Mouse (Mus musculus) spleen, adult 12 weeks (tissue): Measurements from ENCODE around the gene Bckdhb.

Experiments used
- DNase-seq: peaks from one replicate; pipeline ENCODE4 v3.0.0; 2022; ENCODE audit warnings: low spot score

Gene Bckdhb

DNA sequence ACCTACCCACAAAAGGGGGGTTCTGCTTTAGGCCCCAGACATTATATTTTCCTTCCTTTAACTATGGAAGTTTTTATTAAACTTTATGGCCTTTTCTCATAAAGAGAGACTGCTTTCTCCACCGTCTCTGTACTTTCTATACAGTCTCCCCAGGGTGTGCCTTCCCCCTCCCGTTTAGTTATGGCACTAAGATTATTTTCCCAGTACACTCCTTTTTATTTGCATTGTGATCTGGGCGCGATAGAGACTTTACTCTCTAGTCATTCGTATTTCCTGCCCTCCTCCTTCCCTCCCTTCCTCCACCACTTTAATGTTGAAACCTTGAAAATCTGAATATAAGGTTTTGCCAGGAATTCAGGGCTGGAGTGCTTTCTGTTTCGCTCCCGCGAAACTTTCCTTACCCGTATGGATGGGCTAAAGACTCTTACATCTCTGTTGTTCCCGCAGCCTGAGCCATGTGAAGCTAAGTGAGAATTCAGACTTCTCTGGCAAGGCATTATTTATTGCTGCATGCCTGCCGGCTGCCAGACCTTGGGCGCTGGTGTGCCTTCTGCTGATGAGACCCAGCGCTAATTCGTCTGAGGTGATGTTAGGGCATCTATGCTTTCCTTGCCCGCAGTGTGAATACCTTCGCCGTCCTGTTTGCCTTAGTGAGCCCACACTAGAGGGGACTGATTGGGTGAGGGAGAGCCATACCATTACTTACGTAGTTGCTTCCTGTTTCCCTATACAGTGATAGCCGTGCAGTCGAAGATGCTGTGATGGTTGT, 182.3 kb downstream of the Bckdhb start:
- DNase-seq, result no peak

DNA sequence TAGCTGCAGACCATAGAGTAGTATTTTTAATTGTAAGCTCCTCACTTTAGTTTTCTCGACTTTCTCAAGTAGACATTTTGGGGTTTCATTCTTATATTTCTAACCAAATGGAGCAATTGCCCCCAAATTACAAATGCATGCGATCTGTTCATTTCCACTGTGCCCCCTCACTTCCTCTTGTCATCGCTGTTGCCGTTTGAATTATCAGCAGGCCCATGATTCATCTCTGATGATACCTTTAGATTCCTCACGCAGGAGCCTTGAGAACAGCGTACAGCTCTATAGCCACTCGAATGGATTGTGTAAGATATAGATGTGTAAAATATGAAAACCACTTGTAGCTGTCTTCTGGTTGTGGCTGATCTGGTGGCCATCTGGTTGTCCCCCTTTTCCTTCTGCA, 183.6 kb downstream of the Bckdhb start:
- DNase-seq, result no peak

DNA sequence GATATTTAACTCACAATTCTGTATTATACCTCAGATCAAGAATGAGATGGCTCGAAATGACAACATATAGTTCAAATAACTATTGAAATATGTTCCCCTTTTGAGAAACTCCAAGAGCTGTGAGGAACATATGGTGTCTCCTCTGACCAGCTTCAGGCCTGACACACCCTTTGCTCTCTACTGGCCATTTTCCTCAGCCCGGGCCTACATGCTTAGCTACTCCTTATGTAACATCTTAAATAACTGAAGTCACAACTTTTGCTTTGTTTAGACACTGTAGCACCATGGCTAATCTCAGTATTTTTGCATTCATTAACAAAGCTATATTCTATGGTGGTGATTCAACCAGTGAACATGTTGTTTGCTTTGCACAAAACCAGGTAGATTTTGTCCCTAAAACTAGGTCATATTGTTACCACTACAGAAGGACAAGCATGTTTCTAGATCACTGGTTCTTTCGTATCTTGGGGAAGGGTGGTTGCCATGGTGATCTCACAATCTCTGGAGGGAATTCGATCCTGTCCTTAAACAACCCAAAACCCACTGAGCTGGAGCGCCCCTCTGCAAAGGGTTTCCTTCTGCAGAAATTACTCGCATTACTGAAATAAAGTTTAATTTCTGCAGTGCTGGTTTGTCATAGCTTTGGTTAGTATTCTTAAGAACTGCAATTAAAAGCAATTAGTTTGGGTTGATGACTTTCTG, 185.0 kb downstream of the Bckdhb start:
- DNase-seq, result no peak

DNA sequence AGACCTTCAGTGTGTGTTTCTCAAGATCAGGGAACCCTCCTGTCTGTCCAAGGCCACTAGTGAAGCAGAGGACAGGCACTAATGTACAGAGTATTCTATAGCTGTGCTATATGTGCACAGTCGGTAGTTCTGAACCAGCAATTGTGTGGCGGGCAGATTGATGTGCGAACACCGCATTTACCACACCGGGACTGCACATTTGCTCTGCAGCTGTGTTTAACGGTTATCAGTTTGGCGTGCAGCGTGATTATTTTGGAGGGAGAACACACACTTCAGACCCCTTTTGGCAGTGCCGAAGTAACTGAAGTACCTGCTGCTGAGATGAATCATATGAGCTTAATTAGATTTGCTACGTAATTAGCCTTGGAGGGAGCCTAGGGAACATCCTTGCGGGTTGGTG, 185.7 kb downstream of the Bckdhb start:
- no peak for DNase-seq

DNA sequence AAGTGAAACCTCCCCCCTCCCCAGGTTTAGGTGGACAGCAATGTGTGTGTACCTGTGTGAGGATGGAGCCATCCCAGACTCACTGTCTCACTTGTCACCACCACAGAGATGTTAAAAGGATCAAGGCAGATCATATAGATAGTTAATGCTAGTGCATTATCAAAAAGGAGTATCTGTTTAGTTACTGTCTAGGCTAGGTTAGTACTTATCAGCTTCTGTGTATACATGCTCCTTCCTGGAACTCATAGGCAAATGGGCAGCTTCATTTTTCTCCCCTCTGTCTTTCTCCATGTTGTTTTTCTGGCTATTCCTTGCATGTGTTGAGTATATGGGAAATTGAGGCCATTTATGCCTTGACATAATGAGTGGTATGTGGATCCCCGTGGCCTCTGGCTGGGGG, 187.4 kb downstream of the Bckdhb start:
- no peak for DNase-seq

DNA sequence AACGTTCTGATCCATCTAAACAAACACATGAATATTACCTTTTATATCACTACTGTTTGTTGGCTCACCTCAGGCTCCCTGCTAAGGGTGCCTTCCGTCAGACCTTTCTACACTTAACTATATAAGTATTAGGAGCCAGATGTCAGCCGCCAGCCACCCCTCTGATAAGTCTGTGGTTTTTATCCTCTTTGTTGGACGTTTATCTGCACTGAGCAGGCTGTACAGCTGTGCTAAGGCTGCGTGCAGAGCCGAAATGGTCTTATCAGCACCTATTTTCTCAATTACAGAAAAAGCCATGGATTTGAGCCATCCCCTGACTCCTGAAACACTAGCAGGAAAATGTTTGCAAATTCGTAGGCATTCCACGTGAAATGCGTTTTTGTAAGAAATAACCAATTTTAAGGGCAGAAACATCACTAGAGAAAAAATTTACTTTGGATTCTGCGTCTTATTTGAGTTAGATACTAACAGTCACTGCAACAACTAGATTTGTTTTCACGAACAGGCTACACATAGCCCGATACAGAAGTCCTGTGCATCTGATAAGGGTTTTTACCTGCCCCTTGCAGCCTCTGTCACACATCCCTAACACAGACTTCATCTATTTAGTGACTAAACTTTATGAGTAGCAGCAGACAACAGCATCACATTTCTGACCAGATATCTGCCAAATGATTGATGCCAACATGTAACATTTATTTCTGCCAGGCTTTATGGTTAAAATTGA, 188.1 kb downstream of the Bckdhb start:
- DNase-seq, result no peak

DNA sequence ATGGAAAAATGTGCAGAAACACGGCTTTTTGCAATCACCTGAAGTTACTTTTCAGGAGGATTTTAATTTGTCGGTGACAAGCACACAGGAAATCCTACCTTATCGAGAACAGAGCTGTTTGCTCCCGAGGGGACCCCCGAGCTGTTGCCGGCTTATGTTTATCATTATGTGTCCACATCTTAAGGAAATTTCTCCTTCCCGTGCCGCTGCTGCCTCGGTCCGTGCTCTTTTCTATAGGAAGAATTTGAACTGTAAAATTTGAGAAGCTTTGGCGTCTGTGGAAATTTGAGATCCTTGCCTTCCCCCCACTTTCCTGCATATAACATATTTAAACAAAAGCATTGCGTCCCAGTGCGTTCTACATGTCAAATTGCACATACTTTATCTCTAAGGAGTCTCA, 189.3 kb downstream of the Bckdhb start:
- no peak for DNase-seq

DNA sequence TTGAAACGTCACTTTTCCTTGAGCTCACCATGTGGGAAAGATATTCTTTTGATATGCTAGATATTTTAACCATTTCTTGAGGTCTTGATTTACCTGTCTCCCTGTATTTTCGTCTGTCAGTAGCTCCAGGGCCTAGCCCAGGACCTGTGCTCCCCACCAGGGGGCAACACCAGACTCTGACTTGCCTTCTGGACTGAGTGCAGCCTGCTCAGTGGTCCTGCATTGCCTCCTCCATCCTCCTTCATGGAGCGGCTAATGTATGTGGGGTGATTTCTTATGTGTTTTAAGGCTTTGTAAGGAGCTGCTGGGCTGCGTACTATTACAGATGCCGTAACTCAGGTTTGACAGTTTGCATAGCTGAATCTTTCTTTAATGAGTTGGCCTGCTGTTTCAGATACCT, 192.4 kb downstream of the Bckdhb start:
- DNase-seq, result no peak

DNA sequence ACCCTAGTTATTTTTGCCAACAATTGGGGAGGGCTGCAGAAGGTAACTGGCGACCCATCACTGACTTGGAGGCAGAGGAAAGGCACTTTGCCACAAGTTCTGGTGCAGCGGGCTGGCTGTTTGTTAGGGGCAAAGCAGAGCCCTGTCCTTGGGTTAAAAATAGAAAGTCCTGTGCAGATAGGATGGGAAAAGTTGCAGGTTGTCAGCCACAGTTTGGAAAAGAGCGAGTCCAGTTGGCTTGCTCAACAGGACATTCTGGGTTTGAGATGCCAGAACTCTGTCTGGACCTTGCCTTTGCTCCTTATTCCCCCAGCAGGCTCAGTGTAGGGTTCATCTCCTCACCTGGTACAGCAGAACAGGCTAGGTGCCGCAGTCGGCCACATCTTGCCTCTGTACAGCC, 200.1 kb downstream of the Bckdhb start:
- DNase-seq, result no peak

DNA sequence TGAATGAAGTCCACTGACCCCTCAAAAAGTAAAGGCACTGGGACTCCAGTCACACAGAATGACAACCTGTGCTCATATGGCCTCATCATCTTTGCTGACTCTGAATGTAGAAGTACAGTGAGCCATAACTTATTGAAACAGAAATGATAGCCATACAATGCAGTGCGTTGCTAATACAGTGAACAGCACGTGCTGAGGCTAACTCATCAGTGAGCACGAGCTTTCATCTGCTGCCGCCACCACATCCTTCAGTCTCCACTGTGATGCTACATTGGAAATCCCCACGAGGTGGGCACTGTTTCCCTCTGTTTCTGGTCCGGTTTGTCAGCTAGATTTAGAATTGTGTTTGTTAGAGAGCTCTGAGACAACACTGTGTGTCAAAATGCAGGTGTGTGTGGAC, 205.4 kb downstream of the Bckdhb start:
- no peak for DNase-seq

DNA sequence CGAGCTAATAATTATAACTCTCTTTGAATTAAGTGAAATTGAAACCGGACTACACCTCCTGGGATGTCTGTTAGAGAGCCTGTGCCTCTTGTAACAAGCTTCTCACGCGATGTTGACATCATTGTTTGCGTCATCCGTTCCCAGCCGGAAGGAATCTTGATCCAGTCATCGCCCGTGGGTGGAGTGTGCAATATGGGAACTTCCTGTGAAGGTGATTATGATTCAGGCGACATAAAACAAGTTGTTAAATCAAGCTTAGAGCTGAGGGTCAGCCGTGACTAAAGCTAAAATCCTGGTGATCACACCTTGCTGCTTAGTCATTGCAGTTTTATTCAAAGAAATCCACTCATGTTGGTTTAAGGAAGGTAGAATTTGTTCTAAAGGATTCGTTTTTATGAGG, 210.1 kb downstream of the Bckdhb start:
- no peak for DNase-seq

DNA sequence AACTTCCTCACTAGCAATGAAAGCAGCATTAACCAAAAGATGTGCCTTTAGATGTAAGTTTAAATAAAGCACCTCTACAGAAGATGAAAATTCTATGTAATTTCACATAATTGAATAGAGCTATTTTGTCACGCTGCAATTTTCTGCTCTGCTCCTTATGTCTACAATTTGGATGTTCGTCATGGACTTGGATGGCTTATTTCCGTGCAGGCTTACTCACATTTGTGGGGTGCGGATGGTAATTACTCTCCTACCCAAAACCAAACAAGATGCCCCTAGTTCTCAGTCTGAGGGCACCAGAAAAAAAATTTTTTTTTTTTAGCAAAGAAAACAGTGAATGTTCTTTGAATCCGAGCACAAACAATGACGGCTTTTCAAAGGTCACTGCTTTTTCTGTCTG, 212.2 kb downstream of the Bckdhb start:
- DNase-seq, result no peak

DNA sequence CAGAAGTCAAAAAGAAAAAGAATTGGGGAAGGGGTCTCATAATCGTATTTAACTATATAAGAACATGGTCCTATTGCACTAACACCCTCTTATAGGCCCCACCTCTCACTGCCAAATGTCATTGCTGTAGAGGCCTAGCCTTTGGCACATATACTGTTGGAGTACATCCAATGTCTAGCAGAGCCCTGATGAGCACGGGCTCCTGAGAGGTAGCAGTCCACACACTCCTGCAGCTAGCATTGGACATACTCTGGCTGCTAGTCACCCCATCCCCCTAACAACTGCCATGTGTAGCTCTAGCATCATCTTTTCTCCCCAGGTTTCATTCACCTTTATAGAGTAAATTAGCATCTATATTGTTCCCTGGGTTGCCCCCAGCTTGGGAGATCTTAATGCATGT, 223.2 kb downstream of the Bckdhb start:
- no peak for DNase-seq
